Mouse (Mus musculus) heart, embryonic 10.5 days (tissue): ENCODE results near the gene Sema6b. TPM values are rescaled to one million over a fixed set of nuclear protein-coding genes. Genes with fewer than 3 reads are reported as not detected.

Source experiments
- DNase-seq: peaks from one replicate; pipeline ENCODE4 v3.0.0-alpha.2; 2017; ENCODE audit warnings: low spot score
- H3K27ac ChIP-seq: fragments of 300-500 bp; sonication (generic); 2 replicates; pipeline ENCODE4 v1.5.1; 2016; ENCODE audit warnings: mild to moderate bottlenecking
- H3K27me3 ChIP-seq: fragments of 300-500 bp; sonication (generic); 2 replicates; pipeline ENCODE4 v1.6.1; 2016; ENCODE audit warnings: mild to moderate bottlenecking; ENCODE audit not compliant: poor library complexity, insufficient read depth, severe bottlenecking
- H3K36me3 ChIP-seq: fragments of 300-500 bp; sonication (generic); 2 replicates; pipeline ENCODE4 v1.6.1; 2016; ENCODE audit warnings: mild to moderate bottlenecking, moderate library complexity
- H3K4me1 ChIP-seq: fragments of 300-500 bp; sonication (generic); 2 replicates; pipeline ENCODE4 v1.6.1; 2016; ENCODE audit warnings: mild to moderate bottlenecking
- H3K4me3 ChIP-seq: fragments of 300-500 bp; sonication (generic); 2 replicates; pipeline ENCODE4 v1.5.1; 2016; ENCODE audit warnings: mild to moderate bottlenecking, moderate library complexity
- H3K9me3 ChIP-seq: fragments of 300-500 bp; sonication (generic); 2 replicates; pipeline ENCODE4 v1.6.1; 2016; ENCODE audit warnings: mild to moderate bottlenecking, moderate library complexity
- WGBS: fragments of 180-500 bp; shearing (Covaris S2); methylation state at CpG from one replicate; pipeline ENCODE4 v1.1.7; 2016; 5-methylcytosine and 5-hydroxymethylcytosine counted together
- polyA plus RNA-seq: library from polyadenylated mRNA; unstranded; fragments of >200 nt; fragmentation: Nextera tagmentation; extraction: Ambion mirVana; gene quantifications from 2 replicates; pipeline ENCODE4 v1.2.1, GENCODE M21; 2016

Gene Sema6b
- polyA plus RNA-seq, result 0.36 and 1.0 TPM in 2 replicates

DNA sequence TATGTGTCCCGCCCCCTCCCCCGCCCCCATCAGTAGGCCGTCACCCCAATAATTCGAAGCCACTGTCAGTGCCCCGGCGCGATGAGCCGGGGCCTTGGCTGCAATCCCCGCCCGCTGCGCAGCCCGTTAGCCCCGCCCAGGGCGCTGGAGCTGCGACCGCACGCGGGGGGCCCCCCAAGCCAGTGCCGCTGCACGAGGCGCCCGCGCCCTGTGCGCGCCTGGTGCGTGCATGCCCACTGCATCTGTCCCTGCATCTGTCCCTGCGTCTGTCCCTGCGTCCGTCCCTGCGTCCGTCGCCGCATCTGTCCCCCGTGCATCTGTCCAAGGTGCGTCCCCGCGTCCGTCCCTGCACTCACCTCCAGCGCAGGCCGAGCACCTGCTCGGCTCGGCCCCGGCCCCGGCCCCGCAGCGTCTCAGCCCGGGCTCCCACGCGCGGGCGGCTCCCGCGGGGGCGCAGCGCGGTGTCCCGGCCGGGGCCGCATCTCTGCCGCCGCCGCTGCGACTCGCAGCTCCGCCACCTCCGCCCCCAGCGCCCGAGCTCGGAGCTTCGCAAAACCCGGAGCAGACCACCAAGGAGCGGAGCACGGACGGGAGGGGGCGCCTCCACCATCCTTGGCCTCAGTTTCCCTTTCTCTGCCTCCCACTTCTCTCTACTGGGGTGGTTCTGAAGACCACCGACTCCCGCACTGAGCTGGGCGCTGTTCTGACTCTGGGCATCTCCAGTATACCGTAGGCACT is at the start of gene Sema6b:
Gene Sema6b (minus strand): TSS at position 486 of the 738 bp plus-strand sequence.
- H3K36me3 ChIP-seq, result no peaks in the 10 kb centered on the region
- no peaks in the 10 kb centered on the region for H3K9me3 ChIP-seq
- H3K27ac ChIP-seq, result no peak within 1 kb of the TSS
- peaks cover 98% of the 10 kb centered on the region for H3K27me3 ChIP-seq
- DNase-seq, result no peak
- WGBS, result under 1% methylated on average over 79 of the region's 79 CpGs
- peaks cover 44% of the 10 kb centered on the region for H3K4me1 ChIP-seq
- H3K4me3 ChIP-seq, result peak within 1 kb of the TSS; percentile 74

DNA sequence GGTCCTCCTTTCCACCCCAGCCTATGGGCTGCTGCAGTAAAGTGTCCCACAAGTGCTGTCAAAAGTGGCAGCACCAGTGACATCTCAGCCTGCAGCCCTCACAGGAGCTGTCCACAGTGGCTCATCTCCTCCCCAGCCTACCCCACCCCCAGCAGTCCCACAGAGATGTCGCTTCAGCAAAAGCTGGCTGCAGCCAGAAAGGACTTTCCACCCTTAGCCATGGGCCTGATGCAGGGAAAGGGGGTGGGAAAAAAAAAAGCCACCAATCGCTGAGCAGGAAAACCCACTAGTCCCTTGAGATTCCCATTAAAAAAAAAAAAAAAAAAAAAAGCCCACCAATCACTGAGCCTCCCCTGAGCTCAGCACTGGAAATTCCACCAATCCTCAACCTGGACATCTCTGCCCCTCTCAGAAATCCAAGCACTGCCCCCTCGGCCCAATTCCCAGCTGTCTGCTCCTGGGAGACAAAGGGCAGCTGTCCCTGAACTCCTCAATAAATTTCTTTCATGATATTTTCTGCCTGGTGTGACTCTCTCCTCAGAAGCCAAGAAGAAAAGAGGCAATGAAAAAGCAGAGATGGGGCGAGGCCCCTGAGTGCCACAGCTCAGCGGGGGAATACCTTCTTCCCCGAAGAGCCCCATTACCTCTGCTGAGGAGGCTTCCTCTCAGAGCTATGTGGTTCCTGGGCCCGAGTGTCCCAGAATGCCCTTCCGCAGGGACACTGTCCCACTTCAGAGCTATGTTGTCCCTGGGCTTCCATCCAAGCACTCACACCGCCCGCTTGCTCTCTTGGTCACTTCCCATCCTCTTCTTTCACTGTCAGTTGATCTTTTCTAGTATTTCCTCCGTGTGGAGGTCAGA is 45.4 kb upstream of the Sema6b start:
- H3K27ac ChIP-seq, result peak overlapping the region; percentile 43; the same call in 1 of the 2 replicates
- peaks cover 64% of the 10 kb centered on the region for H3K36me3 ChIP-seq
- no peaks in the 10 kb centered on the region for H3K9me3 ChIP-seq
- H3K4me3 ChIP-seq, result no peak overlapping the region
- DNase-seq, result no peak
- no peaks in the 10 kb centered on the region for H3K27me3 ChIP-seq
- H3K4me1 ChIP-seq, result peaks cover 21% of the 10 kb centered on the region
- 47% methylated on average over 11 of the region's 11 CpGs for WGBS

DNA sequence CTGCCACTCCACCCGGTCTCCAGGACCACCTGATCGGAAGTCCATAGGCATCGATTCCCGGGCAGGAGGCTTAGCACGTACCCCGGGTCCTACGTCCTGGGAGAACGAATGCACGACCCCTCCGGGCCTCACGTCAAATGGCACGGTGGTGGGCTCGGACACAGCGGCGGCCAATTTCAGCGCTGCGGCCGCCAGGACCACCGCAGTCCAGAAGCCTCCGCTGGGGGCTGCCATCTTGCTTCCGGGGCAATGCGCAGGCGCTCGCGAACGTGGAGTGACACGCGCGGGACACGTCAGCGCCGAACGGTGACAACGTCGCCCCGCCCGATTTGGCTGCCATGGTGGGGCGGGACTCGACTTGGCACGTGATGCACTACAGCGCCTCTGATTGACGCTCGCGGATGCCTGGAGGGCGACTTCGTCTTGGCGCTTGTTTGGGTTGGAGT is 43.5 kb upstream of the Sema6b start, which contains the start of gene Mydgf:
Gene Mydgf (minus strand): TSS at position 263 of the 446 bp plus-strand sequence.
- Histone ChIP-seq H3K27me3 (no peaks in the 10 kb centered on the region), H3K4me1 (peaks cover 26% of the 10 kb centered on the region), H3K4me3 (peak within 1 kb of the TSS; percentile 91), H3K27ac (peak within 1 kb of the TSS; percentile 90), H3K9me3 (no peaks in the 10 kb centered on the region), H3K36me3 (peaks cover 63% of the 10 kb centered on the region)
- under 1% methylated on average over 47 of the region's 47 CpGs for WGBS
- peak; percentile 98 for DNase-seq

DNA sequence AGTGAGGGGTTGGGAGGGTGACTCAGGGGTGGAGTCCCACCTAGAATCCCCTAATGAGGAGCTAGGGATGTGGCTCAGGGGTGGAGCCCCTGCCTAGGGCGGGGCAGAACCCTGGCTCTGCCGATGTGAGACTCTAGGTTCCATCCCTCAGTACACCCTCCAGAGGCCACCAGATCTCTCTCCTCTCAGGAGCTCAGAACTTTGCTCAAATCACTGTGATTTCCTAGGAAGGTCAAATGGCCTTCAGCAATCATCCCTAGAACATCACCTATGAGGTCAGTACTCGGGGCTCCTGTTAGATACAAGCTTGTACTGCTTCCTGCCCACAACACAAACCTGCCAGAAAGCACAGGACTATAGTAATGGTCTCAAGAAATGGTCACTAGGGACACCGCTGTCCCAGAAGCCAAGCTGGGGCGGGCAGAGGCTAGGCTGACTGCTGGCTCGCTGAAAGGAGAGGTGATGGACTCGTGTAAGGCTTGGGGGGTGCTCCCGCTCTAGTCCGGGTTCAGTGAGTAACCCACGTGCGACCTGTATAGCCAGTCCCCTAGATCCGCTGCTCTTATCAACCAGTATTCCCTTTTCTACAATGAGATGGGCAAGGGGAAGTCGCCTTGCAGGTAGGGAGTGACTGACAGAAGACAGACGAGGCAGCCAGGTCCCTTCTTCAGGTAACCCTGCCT is 43.0 kb upstream of the Sema6b start:
- Histone ChIP-seq H3K27me3 (no peaks in the 10 kb centered on the region), H3K4me3 (peak overlapping the region; percentile 91), H3K36me3 (peaks cover 61% of the 10 kb centered on the region), H3K9me3 (no peaks in the 10 kb centered on the region), H3K4me1 (peaks cover 26% of the 10 kb centered on the region), H3K27ac (peak overlapping the region; percentile 90)
- no peak for DNase-seq
- 1% methylated on average over 14 of the region's 14 CpGs for WGBS

DNA sequence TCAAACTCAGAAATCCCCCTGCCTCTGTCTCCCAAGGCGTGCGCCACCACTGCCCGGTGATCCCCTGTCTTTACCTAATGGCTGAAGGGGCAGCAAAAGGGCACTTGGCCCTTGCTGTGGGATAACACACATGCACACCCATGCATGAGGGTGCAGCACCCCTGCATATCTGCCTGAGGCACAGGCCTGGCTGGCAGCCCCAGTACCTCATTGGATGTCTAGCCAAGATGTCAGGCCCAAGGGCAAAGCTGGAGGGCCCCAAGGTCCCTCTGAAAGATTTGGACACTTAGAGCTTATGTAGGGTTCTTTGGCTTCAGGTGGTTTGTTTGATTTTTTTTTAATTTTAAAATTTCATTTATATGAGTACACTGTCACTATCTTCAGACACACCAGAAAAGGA is 35.3 kb upstream of the Sema6b start:
- Histone ChIP-seq H3K4me1 (peaks cover 14% of the 10 kb centered on the region), H3K4me3 (no peak overlapping the region), H3K27ac (no peak overlapping the region), H3K27me3 (no peaks in the 10 kb centered on the region), H3K9me3 (no peaks in the 10 kb centered on the region), H3K36me3 (peaks cover 60% of the 10 kb centered on the region)
- 96% methylated on average over 3 of the region's 3 CpGs for WGBS
- DNase-seq, result no peak

DNA sequence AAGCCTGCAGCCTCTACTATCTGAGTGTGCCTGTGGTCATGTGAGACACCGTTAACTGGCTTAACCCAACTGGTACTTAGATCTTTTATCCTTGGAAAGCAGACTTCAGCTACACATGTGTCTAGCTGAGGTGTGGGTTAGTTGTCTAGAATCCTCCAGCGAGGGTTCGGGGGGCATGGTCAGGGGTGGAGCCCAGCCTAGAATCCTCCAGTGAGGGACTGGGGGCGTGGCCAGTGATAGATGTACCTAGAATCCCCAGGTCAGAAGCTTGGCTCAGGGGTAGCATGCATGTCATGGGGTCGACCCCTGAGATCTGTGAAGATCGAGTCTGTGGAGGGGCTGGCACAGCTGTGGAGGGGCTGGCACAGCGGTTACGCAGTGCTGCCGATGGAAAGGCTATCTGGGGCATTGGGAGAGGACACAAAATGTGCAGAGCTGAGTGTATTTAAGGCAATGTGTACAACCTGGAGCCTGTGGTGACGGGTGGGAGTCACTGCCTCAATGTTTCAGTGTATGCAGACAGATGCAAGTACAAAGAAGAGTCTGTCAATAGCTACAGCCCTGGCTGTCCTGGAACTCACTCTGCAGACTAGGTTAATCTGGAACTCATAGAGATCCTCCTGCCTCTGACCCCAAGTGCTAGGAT is 33.4 kb upstream of the Sema6b start:
- H3K4me1 ChIP-seq, result peaks cover 17% of the 10 kb centered on the region
- H3K27ac ChIP-seq, result no peak overlapping the region
- no peak overlapping the region for H3K4me3 ChIP-seq
- H3K36me3 ChIP-seq, result peaks cover 42% of the 10 kb centered on the region
- no peaks in the 10 kb centered on the region for H3K27me3 ChIP-seq
- no peaks in the 10 kb centered on the region for H3K9me3 ChIP-seq
- no peak for DNase-seq
- 54% methylated on average over 10 of the region's 10 CpGs for WGBS

DNA sequence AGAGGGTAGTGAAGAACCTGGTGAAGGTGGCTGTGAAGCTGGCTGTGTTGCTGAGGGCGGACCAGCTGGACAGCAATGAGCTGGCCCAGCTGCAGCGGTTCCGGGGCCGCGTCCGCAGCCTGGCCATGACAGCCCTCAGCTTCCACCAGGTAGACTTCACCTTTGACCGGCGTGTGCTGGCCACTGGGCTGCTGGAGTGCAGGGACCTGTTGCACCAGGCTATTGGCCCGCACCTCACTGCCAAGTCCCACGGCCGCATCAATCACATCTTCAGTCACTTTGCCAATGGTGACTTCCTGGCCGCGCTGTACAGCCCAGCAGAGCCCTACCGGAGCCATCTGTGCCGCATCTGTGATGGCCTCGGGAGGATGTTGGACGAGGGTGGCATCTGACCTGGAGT is 31.7 kb upstream of the Sema6b start:
- H3K27me3 ChIP-seq, result no peaks in the 10 kb centered on the region
- H3K9me3 ChIP-seq, result no peaks in the 10 kb centered on the region
- no peak overlapping the region for H3K27ac ChIP-seq
- 90% methylated on average over 17 of the region's 17 CpGs for WGBS
- no peak overlapping the region for H3K4me3 ChIP-seq
- no peak for DNase-seq
- H3K36me3 ChIP-seq, result peaks cover 27% of the 10 kb centered on the region
- H3K4me1 ChIP-seq, result peaks cover 17% of the 10 kb centered on the region

DNA sequence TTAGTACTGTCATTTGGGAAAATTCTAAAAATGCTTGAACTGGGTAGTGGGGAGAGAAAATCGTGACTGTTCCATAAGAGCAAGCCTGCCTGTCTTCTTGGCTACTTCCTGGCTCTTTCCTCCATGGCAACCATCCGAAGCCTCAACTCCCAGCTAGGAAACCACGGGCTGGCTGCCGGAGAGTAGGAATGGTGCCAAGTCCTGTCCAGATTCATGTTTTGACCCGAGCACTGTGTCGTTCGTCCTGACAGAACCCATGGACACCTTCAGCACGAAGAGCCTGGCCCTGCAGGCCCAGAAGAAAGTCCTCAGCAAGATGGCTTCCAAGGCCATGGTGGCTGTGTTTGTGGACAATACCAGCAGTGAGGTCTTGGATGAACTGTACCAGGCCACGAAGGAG is 31.3 kb upstream of the Sema6b start:
- DNase-seq, result no peak
- Histone ChIP-seq H3K27me3 (no peaks in the 10 kb centered on the region), H3K27ac (no peak overlapping the region), H3K36me3 (peaks cover 23% of the 10 kb centered on the region), H3K4me1 (peaks cover 17% of the 10 kb centered on the region), H3K4me3 (no peak overlapping the region), H3K9me3 (no peaks in the 10 kb centered on the region)
- 77% methylated on average over 9 of the region's 9 CpGs for WGBS

DNA sequence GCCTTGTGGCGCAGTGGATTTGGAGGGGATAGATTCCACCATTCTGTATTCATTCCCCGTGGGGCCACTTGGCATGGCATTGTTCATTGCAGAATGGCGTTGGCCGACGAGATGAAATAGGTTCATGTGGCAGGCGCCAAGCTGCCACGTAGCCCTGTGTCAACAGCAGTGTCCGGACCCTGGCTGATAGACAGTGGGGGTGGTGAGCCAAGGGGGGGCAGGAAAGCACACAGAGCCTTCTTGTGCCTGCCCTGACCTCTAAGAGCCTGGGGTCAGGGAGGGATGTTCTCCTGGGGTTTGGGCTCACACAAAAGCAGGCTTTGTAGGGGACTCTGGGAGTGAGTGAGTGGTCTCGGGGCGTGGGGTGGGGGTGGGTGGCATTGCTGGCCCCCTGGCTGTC is 30.5 kb upstream of the Sema6b start:
- H3K4me1 ChIP-seq, result peaks cover 17% of the 10 kb centered on the region
- WGBS, result 64% methylated on average over 10 of the region's 10 CpGs
- peak overlapping the region; percentile 74 for H3K27ac ChIP-seq
- no peaks in the 10 kb centered on the region for H3K9me3 ChIP-seq
- H3K27me3 ChIP-seq, result no peaks in the 10 kb centered on the region
- H3K36me3 ChIP-seq, result peaks cover 19% of the 10 kb centered on the region
- DNase-seq, result no peak
- H3K4me3 ChIP-seq, result no peak overlapping the region

DNA sequence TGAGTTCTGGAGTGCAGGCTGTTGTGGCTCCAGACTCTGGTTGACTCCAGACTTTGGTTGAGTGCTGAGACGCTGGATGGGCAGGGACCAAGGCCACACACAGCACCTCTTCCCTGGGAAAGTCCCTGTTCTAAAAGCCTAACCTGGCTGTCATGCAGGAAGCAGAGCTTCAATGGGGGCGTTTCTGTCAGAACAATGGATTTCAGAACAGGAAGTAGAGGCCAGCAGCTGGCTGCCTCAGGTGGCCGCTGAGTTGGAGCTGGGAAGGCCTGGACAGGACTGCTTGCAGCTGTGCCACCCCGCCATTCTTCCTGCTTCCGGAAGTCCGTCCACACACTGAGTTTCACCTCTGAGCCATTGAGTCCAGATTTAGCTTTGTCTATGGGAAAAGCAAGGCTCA is 29.7 kb upstream of the Sema6b start:
- no peak for DNase-seq
- Histone ChIP-seq H3K36me3 (peaks cover 11% of the 10 kb centered on the region; the same call in 1 of the 2 replicates), H3K4me1 (peaks cover 17% of the 10 kb centered on the region), H3K4me3 (no peak overlapping the region), H3K27ac (peak overlapping the region; percentile 74), H3K27me3 (0 out of 2 replicates have a peak, but pooled peaks cover 1% of the 10 kb centered on the region), H3K9me3 (no peaks in the 10 kb centered on the region)
- 67% methylated on average over 6 of the region's 6 CpGs for WGBS

DNA sequence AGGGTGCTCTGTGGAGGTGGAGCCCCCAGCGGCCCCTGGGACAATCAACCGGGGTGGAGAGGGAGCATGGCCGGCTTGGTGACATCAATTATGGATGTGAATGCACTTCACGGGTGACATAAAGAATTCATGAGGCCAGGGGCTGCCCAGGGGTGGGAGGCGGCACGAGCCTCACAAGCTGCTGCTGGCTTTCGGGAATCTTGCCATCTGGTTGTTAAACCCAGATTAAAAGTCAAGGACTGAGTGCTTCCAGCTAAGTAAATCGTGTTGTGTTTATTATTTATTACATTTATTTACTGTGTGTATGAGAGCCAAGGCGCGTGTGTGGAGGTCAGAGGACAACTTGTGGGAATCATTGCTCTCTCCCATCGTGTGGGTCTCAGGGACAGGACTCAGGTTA is 25.5 kb upstream of the Sema6b start:
- no peak for DNase-seq
- H3K27me3 ChIP-seq, result peaks cover 24% of the 10 kb centered on the region
- H3K36me3 ChIP-seq, result no peaks in the 10 kb centered on the region
- no peak overlapping the region for H3K27ac ChIP-seq
- H3K9me3 ChIP-seq, result no peaks in the 10 kb centered on the region
- H3K4me1 ChIP-seq, result peaks cover 24% of the 10 kb centered on the region
- H3K4me3 ChIP-seq, result no peak overlapping the region
- WGBS, result 69% methylated on average over 11 of the region's 11 CpGs

DNA sequence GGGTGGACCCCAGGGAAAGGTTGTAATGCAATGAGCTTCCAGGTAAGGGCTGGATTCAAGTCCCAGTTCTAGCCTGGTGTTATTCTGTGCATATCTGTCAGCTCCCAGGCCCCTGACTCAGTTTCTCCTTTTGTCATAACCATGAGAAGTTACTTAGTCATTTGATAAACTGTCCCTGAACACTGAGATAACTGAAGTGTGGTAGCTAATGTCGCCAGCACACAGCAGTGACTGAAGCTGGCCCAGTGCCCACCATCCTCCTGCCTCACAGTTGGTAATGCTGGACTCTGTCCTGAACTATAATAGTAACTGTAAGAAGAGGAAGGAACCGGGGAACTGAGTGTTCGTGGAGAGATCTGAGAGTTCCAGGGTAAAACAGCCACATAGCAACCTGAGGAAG is 24.4 kb upstream of the Sema6b start:
- Histone ChIP-seq H3K36me3 (no peaks in the 10 kb centered on the region), H3K4me3 (no peak overlapping the region), H3K27ac (no peak overlapping the region), H3K4me1 (peaks cover 18% of the 10 kb centered on the region), H3K9me3 (no peaks in the 10 kb centered on the region), H3K27me3 (peaks cover 30% of the 10 kb centered on the region)
- no peak for DNase-seq
- WGBS, result 72% methylated on average over 3 of the region's 3 CpGs
